Comparison of ENCODE assay signal across 15 mouse cellular contexts in genomic region chr2:173794018-173794417, GRCm38 (mm10).
"Had no signal": no experiment of that assay in that cellular context is flagged by ENCODE, and none has a peak within 500 bp of the region (broad histone marks: within the 10 kb centered on the region; RNA-seq: fewer than 3 reads in every experiment).

No protein-coding gene starts in this region.

- H3K4me3 ChIP-seq: layer of hippocampus, adult 2 months; liver, embryonic 13.5 days; midbrain, embryonic 12.5 days; myocyte; neural tube, embryonic 13.5 days had no signal

- DNase-seq: kidney, adult 2 months; kidney, postnatal 14 days; layer of hippocampus, adult 9-11 months; liver, embryonic 13.5 days; lung, adult 2 months; lung, postnatal 14 days; lung, postnatal 4 days; retina, postnatal 1 day; thymus, adult 18-20 months; thymus, postnatal 36 days had no signal

- H3K9ac ChIP-seq: liver, embryonic 13.5 days; midbrain, embryonic 12.5 days; neural tube, embryonic 13.5 days had no signal

- ATAC-seq: midbrain, embryonic 16.5 days had no signal

- H3K36me3 ChIP-seq: liver, embryonic 13.5 days; midbrain, embryonic 12.5 days; neural tube, embryonic 13.5 days had no signal

- H3K27ac ChIP-seq: layer of hippocampus, adult 2 months; liver, embryonic 13.5 days; midbrain, embryonic 12.5 days; neural tube, embryonic 13.5 days had no signal

- H3K27me3 ChIP-seq: liver, embryonic 13.5 days; midbrain, embryonic 12.5 days; neural tube, embryonic 13.5 days had no signal

- H3K9me3 ChIP-seq: liver, embryonic 13.5 days; midbrain, embryonic 12.5 days; neural tube, embryonic 13.5 days had no signal

- H3K4me2 ChIP-seq: liver, embryonic 13.5 days; midbrain, embryonic 12.5 days; neural tube, embryonic 13.5 days had no signal
